Mouse (Mus musculus): Measurements from ENCODE around the gene Sirt3. TPM values are rescaled to one million over a fixed set of nuclear protein-coding genes. Genes with fewer than 3 reads are reported as not detected.

The Sirt3 gene
- polyA plus RNA-seq, 1 experiment from 2014 or later = 67.8 TPM

DNA sequence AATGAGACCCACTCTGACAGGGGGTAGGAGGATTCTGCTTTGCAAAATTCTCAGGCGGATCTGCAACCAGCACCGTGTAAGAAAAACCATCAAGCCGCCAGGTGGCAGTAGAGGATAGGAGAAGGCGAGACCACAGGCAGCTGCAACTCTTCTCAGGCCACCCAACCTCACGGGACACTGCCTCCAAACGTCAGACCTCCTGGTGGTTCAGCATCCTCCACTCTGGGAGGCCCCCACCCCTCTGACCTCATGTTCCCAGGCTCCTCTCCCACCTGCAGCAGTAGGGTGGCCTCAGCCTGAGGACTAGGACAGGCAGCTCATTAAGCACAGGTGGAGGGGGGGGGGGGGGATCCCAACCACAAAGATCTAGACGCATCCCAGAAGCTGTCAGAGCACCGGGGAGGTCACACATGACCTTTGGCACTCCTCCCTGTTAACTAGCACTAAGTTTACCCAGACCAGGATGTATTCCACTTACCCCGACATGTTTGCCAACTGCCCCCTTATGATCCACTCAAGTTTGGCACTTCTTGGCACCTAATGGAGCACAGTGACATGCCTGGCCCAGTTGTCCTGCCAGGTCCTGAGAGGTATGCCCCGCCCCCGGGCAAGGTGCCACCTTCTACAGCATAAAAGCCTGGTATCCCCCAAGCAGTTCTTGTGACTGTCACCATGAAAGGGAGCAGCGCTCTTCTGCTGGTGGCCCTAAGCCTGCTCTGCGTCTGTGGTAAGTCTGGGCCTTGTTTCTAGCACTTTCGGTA, 37.0 kb downstream of the Sirt3 start, which contains the start of gene Scgb1c1:
Gene Scgb1c1 (plus strand): TSS at position 643 of the 761 bp plus-strand sequence.
- Histone ChIP-seq H3K9me3 (replicated peaks) (no peaks in the 10 kb centered on the region), H3K4me2 (no peak within 1 kb of the TSS), H3K4me1 (no peaks in the 10 kb centered on the region), H3K9ac (replicated peaks) (no peak within 1 kb of the TSS), H3K4me3 (replicated peaks) (no peak within 1 kb of the TSS), H3K36me3 (no peaks in the 10 kb centered on the region), H3K27ac (replicated peaks) (no peak within 1 kb of the TSS), H3K27me3 (replicated peaks) (peaks cover 37% of the 10 kb centered on the region)
- ATAC-seq (ENCODE audit: low FRiP score) = peak; percentile 76
- WGBS = 33% methylated on average over 14 of the region's 14 CpGs

GRCm38 (mm10) chr7:140843806-140844205, 38.3 kb downstream of the Sirt3 start:
- no peak overlapping the region for H3K4me2 ChIP-seq

DNA sequence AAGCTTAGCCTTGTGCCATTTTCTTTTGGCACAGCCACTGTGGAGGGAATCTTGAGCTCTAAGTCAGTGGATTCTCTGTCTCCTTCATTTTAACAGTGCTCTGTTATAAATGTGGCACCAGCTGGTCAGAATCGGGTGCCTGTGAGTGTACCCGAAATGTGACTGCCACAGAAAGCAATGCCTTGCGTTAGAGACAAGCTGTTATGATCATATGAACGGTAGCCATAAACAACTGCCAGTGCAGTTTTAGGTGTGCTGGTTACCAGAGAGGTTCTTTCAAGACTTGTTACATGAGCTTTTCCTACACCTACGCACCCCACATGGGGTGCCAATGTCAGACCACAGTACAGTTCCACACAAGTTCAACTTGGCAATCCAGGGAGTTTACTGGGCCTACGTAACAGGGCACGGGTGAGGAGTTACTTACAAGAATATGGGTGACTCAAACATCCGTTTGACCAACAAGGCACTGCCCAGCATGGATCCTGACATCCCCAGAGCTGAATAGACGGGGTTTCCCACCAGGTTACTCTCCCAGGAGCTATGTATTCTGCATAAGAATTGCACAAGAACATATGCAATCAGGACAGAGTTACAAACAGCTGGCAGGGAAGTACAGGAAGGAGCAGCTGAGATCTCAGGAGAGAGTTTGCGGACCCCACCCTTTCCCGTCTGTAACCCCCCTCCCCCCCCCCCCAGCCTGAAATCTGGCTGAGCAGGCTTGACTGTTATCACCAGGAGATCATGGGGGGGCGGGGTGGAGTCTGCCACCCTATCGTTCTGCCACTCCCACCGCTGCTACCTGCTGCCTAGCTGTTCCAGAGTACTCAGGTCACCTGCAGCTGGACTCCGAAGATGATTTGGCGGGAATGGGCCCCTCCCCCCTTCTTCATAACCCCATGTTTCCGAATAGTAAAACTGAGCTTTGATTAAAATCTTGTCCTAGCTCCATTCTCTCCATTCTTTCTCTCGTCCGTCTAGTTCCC, 41.1 kb downstream of the Sirt3 start:
- H3K9me3 ChIP-seq (replicated peaks) = no peaks in the 10 kb centered on the region
- WGBS = 41% methylated on average over 19 of the region's 19 CpGs
- H3K4me1 ChIP-seq = no peaks in the 10 kb centered on the region

More at GRCm38 (mm10) chr7:140843806-140844205, 38.3 kb downstream of the Sirt3 start:
- Histone ChIP-seq H3K9me3 (replicated peaks) (no peaks in the 10 kb centered on the region), H3K27ac (replicated peaks) (no peak overlapping the region), H3K9ac (replicated peaks) (no peak overlapping the region), H3K36me3 (no peaks in the 10 kb centered on the region), H3K4me1 (no peaks in the 10 kb centered on the region), H3K27me3 (replicated peaks) (peaks cover 38% of the 10 kb centered on the region), H3K4me3 (replicated peaks) (no peak overlapping the region)
- ATAC-seq (ENCODE audit: low FRiP score) = no peak
- WGBS = 78% methylated on average over 7 of the region's 7 CpGs

DNA sequence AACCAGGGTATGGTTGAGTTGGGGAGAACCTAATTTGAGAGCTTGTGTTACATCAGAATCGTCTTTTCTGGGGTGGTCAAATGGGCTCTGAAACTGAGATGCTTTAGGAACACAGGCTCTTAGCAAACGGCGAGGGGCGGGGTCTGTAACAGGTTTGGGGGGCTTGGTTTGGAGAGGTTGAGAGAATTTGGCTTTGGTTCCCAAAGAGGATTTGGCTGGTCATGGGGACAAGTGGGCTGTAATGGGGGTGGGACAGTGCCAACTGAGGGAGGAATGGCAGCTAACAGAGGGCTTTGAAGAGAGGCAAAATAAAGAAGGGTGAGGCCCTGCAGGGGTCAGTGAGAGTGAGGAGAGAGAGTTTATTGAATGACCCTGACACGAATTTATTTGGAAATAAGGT, 42.6 kb downstream of the Sirt3 start:
- no peak overlapping the region for H3K27ac ChIP-seq (replicated peaks)
- H3K27me3 ChIP-seq (replicated peaks) = peaks cover 35% of the 10 kb centered on the region
- 70% methylated on average over 5 of the region's 5 CpGs for whole genome bisulfite sequencing
- no peak for ATAC-seq (ENCODE audit: low FRiP score)
- no peak overlapping the region for H3K4me3 ChIP-seq (replicated peaks)
- no peaks in the 10 kb centered on the region for H3K36me3 ChIP-seq
- no peak overlapping the region for H3K4me2 ChIP-seq
- H3K4me1 ChIP-seq = no peaks in the 10 kb centered on the region
- no peaks in the 10 kb centered on the region for H3K9me3 ChIP-seq (replicated peaks)
- no peak overlapping the region for H3K9ac ChIP-seq (replicated peaks)

More for the DNA sequence above, 41.1 kb downstream of the Sirt3 start:
- no peak for ATAC-seq (ENCODE audit: low FRiP score)
- no peak overlapping the region for H3K27ac ChIP-seq (replicated peaks)
- H3K9ac ChIP-seq (replicated peaks) = no peak overlapping the region
- no peak overlapping the region for H3K4me3 ChIP-seq (replicated peaks)
- no peak overlapping the region for H3K4me2 ChIP-seq
- no peaks in the 10 kb centered on the region for H3K36me3 ChIP-seq
- H3K27me3 ChIP-seq (replicated peaks) = peaks cover 35% of the 10 kb centered on the region

DNA sequence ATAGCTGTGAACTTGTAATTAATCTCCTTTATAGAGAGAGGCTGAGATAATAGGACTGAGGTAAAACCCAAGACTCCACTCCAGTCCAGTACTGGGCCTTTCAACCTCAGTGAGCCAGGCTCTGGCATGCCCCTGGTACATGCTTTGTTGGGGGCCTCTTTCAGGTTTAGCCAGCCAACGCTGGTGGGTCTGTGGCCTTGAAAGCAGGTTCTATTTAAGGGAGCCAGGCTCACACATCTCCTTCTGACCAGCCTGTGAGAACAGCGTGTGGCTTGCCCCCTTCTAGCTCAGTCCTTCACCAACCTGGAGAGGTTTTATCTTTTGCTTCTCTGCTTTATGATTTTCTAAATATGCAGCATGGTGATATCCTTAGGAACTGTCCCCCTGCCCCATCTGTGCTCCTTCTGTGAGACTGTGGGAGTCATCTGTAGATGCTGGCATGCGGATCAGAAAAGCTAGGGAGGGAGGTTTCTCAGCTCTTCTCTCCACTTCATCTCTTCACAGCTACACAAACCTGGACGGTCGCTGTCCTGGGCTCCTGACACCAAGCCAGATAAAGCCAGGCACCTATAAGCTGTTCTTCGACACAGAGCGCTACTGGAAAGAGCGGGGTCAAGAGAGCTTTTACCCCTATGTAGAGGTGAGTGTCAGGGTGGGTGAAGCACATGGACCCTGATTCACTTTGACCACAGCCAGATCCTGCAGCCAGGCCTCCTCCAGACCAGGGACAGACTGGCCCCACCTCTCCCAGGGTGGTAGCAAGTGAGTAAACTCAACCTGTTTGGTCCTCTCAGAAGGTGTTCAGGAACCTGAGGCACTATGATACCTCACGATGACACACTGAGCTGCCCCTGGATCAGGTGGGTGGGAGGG, 45.6 kb downstream of the Sirt3 start:
- H3K9me3 ChIP-seq (replicated peaks) = no peaks in the 10 kb centered on the region
- peaks cover 14% of the 10 kb centered on the region for H3K27me3 ChIP-seq (replicated peaks)
- no peak overlapping the region for H3K4me2 ChIP-seq
- no peak overlapping the region for H3K27ac ChIP-seq (replicated peaks)
- H3K36me3 ChIP-seq = no peaks in the 10 kb centered on the region
- no peaks in the 10 kb centered on the region for H3K4me1 ChIP-seq
- WGBS = 90% methylated on average over 9 of the region's 9 CpGs
- no peak overlapping the region for H3K4me3 ChIP-seq (replicated peaks)
- no peak overlapping the region for H3K9ac ChIP-seq (replicated peaks)
- no peak for ATAC-seq (ENCODE audit: low FRiP score)

- H3K27ac ChIP-seq (replicated peaks) = no peak overlapping the region
- WGBS = 83% methylated on average over 2 of the region's 2 CpGs
These were observed 46.4 kb downstream of the Sirt3 start for GRCm38 (mm10) chr7:140835758-140836087.

GRCm38 (mm10) chr7:140834968-140835757, 46.9 kb downstream of the Sirt3 start, which contains the start of gene Urah:
Gene Urah (plus strand): TSS chr7:140835018.
- 0 out of 2 replicates have a peak, but pooled peaks cover 2% of the 10 kb centered on the region for H3K27me3 ChIP-seq (replicated peaks)
- no peak within 1 kb of the TSS for H3K9ac ChIP-seq (replicated peaks)
- no peaks in the 10 kb centered on the region for H3K36me3 ChIP-seq
- no peak within 1 kb of the TSS for H3K27ac ChIP-seq (replicated peaks)
- H3K4me3 ChIP-seq (replicated peaks) = no peak within 1 kb of the TSS
- WGBS = 51% methylated on average over 20 of the region's 20 CpGs
- no peaks in the 10 kb centered on the region for H3K9me3 ChIP-seq (replicated peaks)
- no peak within 1 kb of the TSS for H3K4me2 ChIP-seq
- ATAC-seq (ENCODE audit: low FRiP score) = no peak
- H3K4me1 ChIP-seq = no peaks in the 10 kb centered on the region

More at GRCm38 (mm10) chr7:140835758-140836087, 46.4 kb downstream of the Sirt3 start:
- H3K27me3 ChIP-seq (replicated peaks) = peaks cover 7% of the 10 kb centered on the region
- no peak overlapping the region for H3K4me2 ChIP-seq
- H3K9ac ChIP-seq (replicated peaks) = no peak overlapping the region
- H3K4me3 ChIP-seq (replicated peaks) = no peak overlapping the region
- no peaks in the 10 kb centered on the region for H3K9me3 ChIP-seq (replicated peaks)
- H3K36me3 ChIP-seq = no peaks in the 10 kb centered on the region
- ATAC-seq (ENCODE audit: low FRiP score) = no peak
- H3K4me1 ChIP-seq = no peaks in the 10 kb centered on the region

GRCm38 (mm10) chr7:140833341-140833740, 48.8 kb downstream of the Sirt3 start:
- Histone ChIP-seq H3K9ac (replicated peaks) (no peak overlapping the region), H3K4me3 (replicated peaks) (no peak overlapping the region), H3K27me3 (replicated peaks) (no peaks in the 10 kb centered on the region), H3K4me1 (peaks cover 1% of the 10 kb centered on the region; the same call in 1 of the 2 replicates), H3K36me3 (no peaks in the 10 kb centered on the region), H3K27ac (replicated peaks) (no peak overlapping the region), H3K4me2 (no peak overlapping the region), H3K9me3 (replicated peaks) (no peaks in the 10 kb centered on the region)
- no peak for ATAC-seq (ENCODE audit: low FRiP score)
- 84% methylated on average over 4 of the region's 4 CpGs for WGBS

GRCm38 (mm10) chr7:140831447-140831846, 50.7 kb downstream of the Sirt3 start:
- H3K36me3 ChIP-seq = no peaks in the 10 kb centered on the region
- no peak overlapping the region for H3K4me2 ChIP-seq
- H3K4me3 ChIP-seq (replicated peaks) = no peak overlapping the region
- H3K4me1 ChIP-seq = peaks cover 6% of the 10 kb centered on the region; the same call in 1 of the 2 replicates
- H3K9me3 ChIP-seq (replicated peaks) = no peaks in the 10 kb centered on the region
- ATAC-seq (ENCODE audit: low FRiP score) = no peak
- no peak overlapping the region for H3K27ac ChIP-seq (replicated peaks)
- no peaks in the 10 kb centered on the region for H3K27me3 ChIP-seq (replicated peaks)
- no peak overlapping the region for H3K9ac ChIP-seq (replicated peaks)
- 73% methylated on average over 6 of the region's 6 CpGs for WGBS

DNA sequence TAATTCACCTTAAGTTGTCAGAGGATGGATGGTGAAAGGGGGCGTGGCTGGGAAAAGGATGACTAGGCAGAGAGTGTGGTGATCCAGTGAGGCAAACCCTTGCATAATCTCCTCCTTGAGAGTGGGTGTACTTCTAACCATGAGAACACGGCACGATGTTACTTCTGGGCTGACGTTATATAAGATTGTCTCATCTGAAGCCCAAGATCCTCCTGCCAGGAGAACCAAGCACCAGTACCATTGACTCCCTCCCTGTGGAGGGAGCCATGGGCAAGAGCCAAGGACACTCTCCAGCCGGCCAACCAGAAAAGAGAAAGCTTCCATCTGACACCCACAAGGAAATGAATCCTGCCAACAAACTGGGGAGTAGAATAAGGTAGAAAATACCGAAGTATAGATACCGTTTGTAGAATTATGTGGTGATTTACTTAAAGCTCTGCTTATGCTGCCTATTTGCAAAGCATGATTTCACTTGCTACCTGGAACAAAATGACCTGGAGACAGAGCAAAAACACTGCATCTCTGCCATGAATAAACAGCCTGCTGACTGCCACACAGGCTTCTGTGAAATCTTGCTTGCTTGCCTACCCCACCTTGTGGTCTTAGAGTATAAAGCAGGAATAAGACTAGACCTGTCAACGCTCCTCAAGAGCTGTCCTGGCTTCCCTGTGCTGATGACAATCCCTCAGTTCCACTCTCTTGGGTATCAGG, 53.8 kb downstream of the Sirt3 start:
- no peak overlapping the region for H3K4me3 ChIP-seq (replicated peaks)
- H3K4me2 ChIP-seq = 0 out of 2 replicates have a peak overlapping the region, but pooled peaks have one; percentile 7
- no peaks in the 10 kb centered on the region for H3K27me3 ChIP-seq (replicated peaks)
- 48% methylated on average over 8 of the region's 8 CpGs for WGBS
- peak overlapping the region; percentile 37; the same call in 1 of the 2 replicates for H3K27ac ChIP-seq (replicated peaks)
- ATAC-seq (ENCODE audit: low FRiP score) = no peak
- H3K9ac ChIP-seq (replicated peaks) = no peak overlapping the region
- no peaks in the 10 kb centered on the region for H3K36me3 ChIP-seq
- H3K4me1 ChIP-seq = peaks cover 6% of the 10 kb centered on the region; the same call in 1 of the 2 replicates
- no peaks in the 10 kb centered on the region for H3K9me3 ChIP-seq (replicated peaks)

All from neural tube, embryonic 15.5 days (tissue).